Mouse (Mus musculus): ENCODE measurements around the gene Prox1. TPM values are rescaled to one million over a fixed set of nuclear protein-coding genes. Genes with fewer than 3 reads are reported as not detected.

The Prox1 gene
- total RNA-seq (2023), result 0.06 TPM

GRCm38 (mm10) chr1:190169911-190170818 lies at the start of gene Prox1:
Gene Prox1 (minus strand): TSS chr1:190170714.

Other genes starting within 250 kb of the Prox1 start
- gene Smyd2, start 248.4 kb downstream of the Prox1 start, total RNA-seq (2023), result 6.6 TPM

All from CD4-positive naive resting alpha-beta T cell, adult 76 days (primary cell).